Mouse (Mus musculus) small intestine, adult 2 months (tissue): ENCODE measurements around the gene Pwwp2b.

Source experiments
- CTCF ChIP-seq: fragments of 200-500 bp; IDR thresholded peaks from 2 replicates; pipeline ENCODE4 v1.5.1; 2012; ENCODE audit warnings: low read depth, mild to moderate bottlenecking, control low read depth, inconsistent platforms, low read length, moderate library complexity, mixed read lengths; ENCODE audit not compliant: insufficient replicate concordance, insufficient read length; ENCODE audit errors: extremely low read depth
- POLR2A ChIP-seq: fragments of 200-500 bp; IDR thresholded peaks from 2 replicates; pipeline ENCODE4 v1.6.1; 2012; ENCODE audit warnings: low read depth, mild to moderate bottlenecking, control low read depth, inconsistent platforms, low read length, moderate library complexity

DNA sequence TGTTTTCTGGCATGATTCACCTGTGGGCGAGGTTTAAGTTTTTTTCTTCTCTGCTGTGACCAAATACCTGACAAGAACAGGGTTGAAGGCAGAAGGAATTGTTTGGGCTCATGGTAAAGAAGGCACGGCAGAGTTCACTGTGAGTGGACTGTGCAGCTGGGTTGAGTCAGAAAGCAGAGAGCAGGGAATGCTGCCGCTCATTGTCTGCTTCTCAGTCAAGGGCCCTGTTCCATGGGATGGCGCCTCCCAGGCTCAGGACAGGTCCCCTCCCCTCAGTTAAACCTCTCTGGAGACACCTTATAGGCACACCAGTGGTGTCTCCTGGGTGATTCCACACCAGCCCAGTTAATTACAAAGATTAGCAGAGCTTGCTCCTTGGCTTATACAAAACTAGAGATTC lies 25.9 kb upstream of the Pwwp2b start:
- no peak for TF ChIP-seq POLR2A
- no peak for TF ChIP-seq CTCF
